Mouse (Mus musculus): ENCODE data around the gene Hdac9. TPM values are rescaled to one million over a fixed set of nuclear protein-coding genes. Genes with fewer than 3 reads are reported as not detected.

Gene Hdac9
- polyA plus RNA-seq, 1 experiment from 2014 or later, result 10.1 TPM

DNA sequence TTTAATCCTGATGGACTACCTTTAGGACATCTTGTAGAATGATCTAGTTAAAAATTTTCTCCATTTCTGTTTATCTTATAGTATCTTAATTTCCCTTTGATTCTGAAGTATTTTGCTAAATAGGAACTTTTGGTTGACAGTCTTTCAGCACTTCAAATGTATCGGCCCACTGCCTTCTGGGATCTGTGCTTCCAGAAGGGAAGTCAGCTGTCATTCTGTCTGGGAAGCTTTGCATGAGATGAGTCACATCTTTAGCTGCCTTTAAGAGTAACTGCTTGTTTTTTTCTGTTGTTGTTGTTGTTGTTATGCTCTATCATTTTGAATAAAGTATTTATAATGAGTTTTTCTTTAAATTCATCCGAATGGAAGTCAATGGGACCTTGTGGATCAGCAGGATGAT is 169.6 kb downstream of the Hdac9 start:
- DNase-seq (ENCODE audit: low spot score), result no peak
- 82% methylated on average over 2 of the region's 2 CpGs for WGBS

DNA sequence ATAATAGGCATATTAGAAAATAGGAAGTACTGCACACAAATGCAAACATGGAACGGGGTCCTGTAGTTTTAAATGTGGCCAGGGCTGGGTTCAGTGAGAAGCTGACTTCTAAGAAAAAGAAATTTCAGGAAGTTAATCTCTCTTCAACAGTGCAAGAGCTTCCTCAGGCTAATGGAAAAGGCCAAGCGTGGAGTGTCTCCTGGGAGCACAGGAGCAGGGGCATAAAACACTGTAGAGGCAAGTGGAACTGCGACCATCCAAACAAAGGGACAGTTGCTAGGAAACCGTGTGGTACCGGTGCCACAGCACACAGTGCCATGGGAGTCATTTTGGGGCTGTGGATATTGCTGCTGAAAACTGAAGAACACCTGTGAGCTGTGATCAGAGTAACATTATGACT is 191.7 kb downstream of the Hdac9 start:
- no peak for DNase-seq (ENCODE audit: low spot score)
- Histone ChIP-seq H3K27me3 (ENCODE audit: insufficient read depth, poor library complexity, severe bottlenecking) (no peaks in the 10 kb centered on the region), H3K27ac (no peak overlapping the region), H3K36me3 (no peaks in the 10 kb centered on the region), H3K4me3 (no peak overlapping the region), H3K4me1 (replicated peaks) (no peaks in the 10 kb centered on the region), H3K9me3 (no peaks in the 10 kb centered on the region)
- 67% methylated on average over 5 of the region's 5 CpGs for WGBS

More for the DNA sequence above, 169.6 kb downstream of the Hdac9 start:
- Histone ChIP-seq H3K36me3 (no peaks in the 10 kb centered on the region), H3K27ac (no peak overlapping the region), H3K27me3 (ENCODE audit: insufficient read depth, poor library complexity, severe bottlenecking) (no peaks in the 10 kb centered on the region), H3K9me3 (no peaks in the 10 kb centered on the region), H3K4me3 (no peak overlapping the region), H3K4me1 (replicated peaks) (no peaks in the 10 kb centered on the region)

DNA sequence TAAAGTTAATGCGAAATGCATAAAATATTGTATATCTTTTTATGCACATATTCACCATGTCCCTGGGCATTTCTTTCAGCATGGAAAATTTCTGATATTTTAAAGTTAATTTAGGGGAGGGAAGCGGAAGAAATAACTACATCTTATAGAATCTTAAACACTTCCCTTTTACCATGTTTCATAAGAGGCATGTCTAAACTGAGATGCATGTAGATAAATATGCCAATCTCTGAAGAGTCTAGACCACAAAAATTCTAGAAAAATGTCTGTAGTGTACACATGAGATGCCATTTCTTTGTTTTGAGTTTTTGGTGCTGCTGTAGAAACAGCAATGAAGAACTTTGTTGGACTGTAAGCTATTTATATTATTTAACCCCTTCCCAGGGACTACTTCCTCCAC is 192.6 kb downstream of the Hdac9 start:
- H3K36me3 ChIP-seq, result no peaks in the 10 kb centered on the region
- H3K4me3 ChIP-seq, result no peak overlapping the region
- WGBS, result 94% methylated on average over 2 of the region's 2 CpGs
- no peaks in the 10 kb centered on the region for H3K9me3 ChIP-seq
- H3K4me1 ChIP-seq (replicated peaks), result no peaks in the 10 kb centered on the region
- no peak for DNase-seq (ENCODE audit: low spot score)
- no peaks in the 10 kb centered on the region for H3K27me3 ChIP-seq (ENCODE audit: insufficient read depth, poor library complexity, severe bottlenecking)
- H3K27ac ChIP-seq, result no peak overlapping the region

DNA sequence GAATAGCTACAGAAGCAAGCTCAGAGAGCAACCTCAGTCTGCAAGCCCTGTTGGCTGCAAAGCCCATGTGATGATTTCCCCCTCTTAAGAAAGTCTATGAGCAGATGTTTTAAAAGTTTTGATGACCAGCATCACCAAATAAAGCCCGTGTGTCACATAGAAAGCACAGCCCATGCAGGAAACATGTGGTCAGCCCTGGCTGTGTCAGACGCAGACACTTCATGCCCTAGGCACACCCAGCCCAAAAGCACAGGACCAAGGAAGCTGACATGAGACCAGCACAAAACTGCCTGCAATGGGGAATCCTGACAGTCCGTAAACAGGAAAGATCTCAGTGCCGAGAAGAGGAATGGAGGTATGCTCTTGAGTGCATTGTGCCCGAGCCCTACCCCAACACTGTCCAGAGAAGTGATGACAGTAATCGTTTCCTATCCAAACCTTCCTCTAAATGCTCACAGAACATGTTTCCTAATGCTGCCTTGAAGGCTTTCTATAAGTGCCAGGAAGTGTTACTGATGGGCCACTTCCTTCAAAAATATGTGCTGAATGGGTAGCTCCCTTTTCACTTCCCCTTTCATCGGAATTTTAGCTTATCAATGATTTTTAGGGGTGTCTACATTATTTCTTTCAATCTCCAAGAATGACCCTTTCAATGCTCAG is 193.9 kb downstream of the Hdac9 start:
- Histone ChIP-seq H3K9me3 (no peaks in the 10 kb centered on the region), H3K27me3 (ENCODE audit: insufficient read depth, poor library complexity, severe bottlenecking) (no peaks in the 10 kb centered on the region), H3K4me3 (no peak overlapping the region), H3K36me3 (no peaks in the 10 kb centered on the region), H3K27ac (no peak overlapping the region), H3K4me1 (replicated peaks) (no peaks in the 10 kb centered on the region)
- no peak for DNase-seq (ENCODE audit: low spot score)
- 84% methylated on average over 7 of the region's 7 CpGs for WGBS

DNA sequence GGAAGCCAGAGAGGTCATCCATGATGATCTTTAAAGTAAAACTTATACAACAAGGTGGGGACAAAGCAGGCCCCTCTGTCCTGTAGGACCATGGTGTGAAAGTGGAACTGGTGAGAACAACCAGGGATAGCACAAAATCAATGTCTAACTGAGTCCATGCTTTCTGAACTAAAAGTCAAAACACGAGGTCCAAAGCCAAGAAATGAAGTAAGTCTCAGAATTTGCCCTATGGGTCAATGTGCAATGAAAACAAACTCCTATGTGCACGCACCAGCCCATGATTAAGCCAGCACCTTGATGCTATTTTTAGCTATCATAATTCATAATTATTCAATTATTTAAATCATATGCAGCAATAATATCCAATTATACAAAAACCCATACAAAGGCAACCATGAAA is 196.0 kb downstream of the Hdac9 start:
- Histone ChIP-seq H3K4me3 (no peak overlapping the region), H3K27ac (no peak overlapping the region), H3K36me3 (no peaks in the 10 kb centered on the region), H3K4me1 (replicated peaks) (no peaks in the 10 kb centered on the region), H3K9me3 (no peaks in the 10 kb centered on the region), H3K27me3 (ENCODE audit: insufficient read depth, poor library complexity, severe bottlenecking) (no peaks in the 10 kb centered on the region)
- 76% methylated on average over 2 of the region's 2 CpGs for WGBS
- no peak for DNase-seq (ENCODE audit: low spot score)

DNA sequence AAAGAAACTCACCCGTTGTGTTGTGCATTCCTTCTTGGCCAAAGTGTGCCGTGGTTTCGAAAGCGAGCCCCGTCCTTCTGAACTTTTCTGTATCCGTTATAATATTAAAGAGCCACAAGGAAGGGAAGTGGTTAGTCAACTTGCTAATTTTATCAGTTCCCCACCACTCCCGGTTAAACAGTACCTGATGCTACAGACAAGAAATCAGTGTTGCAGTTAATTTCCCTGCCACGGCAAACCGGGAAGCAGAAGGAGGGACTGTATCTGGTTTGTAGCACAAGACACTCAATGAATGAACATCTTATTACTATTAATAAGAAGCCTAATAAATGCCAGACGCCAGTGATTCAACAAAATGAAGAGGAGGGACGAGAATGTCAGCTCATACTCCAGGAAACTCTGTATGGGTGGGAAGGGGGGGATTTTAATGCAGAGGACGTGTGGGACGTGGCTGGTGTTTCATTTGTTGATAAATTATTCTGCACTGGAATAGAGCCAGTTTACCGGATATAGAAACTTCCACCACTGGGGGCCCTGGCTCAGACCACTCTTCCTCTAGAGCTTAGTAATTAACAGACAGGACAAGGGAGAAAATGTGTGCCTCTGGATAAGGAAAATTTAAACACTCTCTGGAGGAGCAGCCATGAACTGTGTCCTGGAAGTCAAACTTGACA is 202.5 kb downstream of the Hdac9 start:
- Histone ChIP-seq H3K36me3 (no peaks in the 10 kb centered on the region), H3K27ac (no peak overlapping the region), H3K4me3 (no peak overlapping the region), H3K27me3 (ENCODE audit: insufficient read depth, poor library complexity, severe bottlenecking) (no peaks in the 10 kb centered on the region), H3K9me3 (no peaks in the 10 kb centered on the region), H3K4me1 (replicated peaks) (no peaks in the 10 kb centered on the region)
- WGBS, result 86% methylated on average over 14 of the region's 14 CpGs
- DNase-seq (ENCODE audit: low spot score), result no peak

DNA sequence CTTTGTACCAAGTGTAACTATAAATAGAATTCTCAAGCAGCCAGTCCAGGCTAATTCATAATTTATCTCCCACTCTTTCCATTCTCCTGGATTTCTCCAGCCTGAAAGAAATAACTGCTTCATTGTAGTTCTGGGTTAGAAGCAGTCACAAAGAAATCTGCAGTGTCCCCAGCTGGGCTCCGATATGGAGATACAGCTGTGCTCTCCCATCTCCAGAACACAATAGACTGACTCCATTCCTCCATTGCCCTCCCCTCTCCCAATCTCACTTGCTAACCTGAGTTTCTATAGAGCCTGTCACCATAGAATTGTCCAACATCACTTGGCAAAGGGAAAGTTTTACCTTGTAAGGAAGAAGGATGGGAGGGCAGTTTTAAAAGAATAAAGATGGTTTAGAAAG is 218.9 kb downstream of the Hdac9 start:
- H3K27me3 ChIP-seq (ENCODE audit: insufficient read depth, poor library complexity, severe bottlenecking), result no peaks in the 10 kb centered on the region
- H3K9me3 ChIP-seq, result no peaks in the 10 kb centered on the region
- no peaks in the 10 kb centered on the region for H3K36me3 ChIP-seq
- H3K4me3 ChIP-seq, result no peak overlapping the region
- no peaks in the 10 kb centered on the region for H3K4me1 ChIP-seq (replicated peaks)
- WGBS, result 33% methylated on average over 1 of the region's 1 CpGs
- no peak for DNase-seq (ENCODE audit: low spot score)
- H3K27ac ChIP-seq, result no peak overlapping the region

DNA sequence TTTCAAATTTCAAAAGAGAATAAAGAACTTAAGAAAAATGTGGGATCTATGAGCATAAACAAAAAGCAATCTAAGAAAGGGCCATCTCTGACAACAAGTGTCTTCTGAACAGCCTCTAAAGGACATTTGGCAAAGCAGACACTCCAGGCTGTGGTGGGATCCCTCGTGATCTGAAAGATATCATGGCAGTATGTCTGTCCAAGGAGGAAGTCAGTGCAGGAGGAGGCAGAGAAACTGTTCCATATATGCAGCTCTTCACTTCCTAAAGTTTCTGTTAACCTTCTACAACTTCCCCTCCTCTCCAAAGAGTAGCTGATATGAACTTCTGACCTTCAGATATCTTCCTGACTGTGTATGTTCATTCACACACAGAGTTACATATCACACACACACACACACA is 220.2 kb downstream of the Hdac9 start:
- 83% methylated on average over 1 of the region's 1 CpGs for WGBS
- no peak overlapping the region for H3K4me3 ChIP-seq
- no peaks in the 10 kb centered on the region for H3K9me3 ChIP-seq
- no peaks in the 10 kb centered on the region for H3K36me3 ChIP-seq
- no peak for DNase-seq (ENCODE audit: low spot score)
- no peaks in the 10 kb centered on the region for H3K4me1 ChIP-seq (replicated peaks)
- H3K27ac ChIP-seq, result no peak overlapping the region
- no peaks in the 10 kb centered on the region for H3K27me3 ChIP-seq (ENCODE audit: insufficient read depth, poor library complexity, severe bottlenecking)

DNA sequence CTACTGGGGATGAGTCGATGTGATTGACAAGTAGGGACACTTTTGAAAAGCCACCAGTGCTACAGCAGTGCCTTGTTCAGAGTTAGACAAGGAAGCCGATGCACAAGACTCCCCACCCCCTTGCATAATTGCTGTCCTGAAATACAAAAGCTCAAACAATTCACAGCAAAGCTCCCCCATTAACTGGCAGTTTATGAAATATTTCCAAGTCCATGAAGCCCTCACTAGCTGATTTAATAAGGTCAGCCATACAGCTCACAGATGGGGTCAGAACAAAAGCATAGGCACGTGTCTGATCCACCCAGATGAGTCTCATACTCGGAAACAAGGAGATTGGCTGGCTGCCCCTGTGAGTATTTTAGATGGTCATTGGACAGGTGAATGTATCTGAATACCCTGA is 228.0 kb downstream of the Hdac9 start:
- Histone ChIP-seq H3K9me3 (no peaks in the 10 kb centered on the region), H3K27ac (no peak overlapping the region), H3K4me3 (no peak overlapping the region), H3K36me3 (no peaks in the 10 kb centered on the region), H3K4me1 (replicated peaks) (0 out of 2 replicates have a peak, but pooled peaks cover 4% of the 10 kb centered on the region), H3K27me3 (ENCODE audit: insufficient read depth, poor library complexity, severe bottlenecking) (0 out of 2 replicates have a peak, but pooled peaks cover 3% of the 10 kb centered on the region)
- no peak for DNase-seq (ENCODE audit: low spot score)
- WGBS, result 58% methylated on average over 4 of the region's 4 CpGs

DNA sequence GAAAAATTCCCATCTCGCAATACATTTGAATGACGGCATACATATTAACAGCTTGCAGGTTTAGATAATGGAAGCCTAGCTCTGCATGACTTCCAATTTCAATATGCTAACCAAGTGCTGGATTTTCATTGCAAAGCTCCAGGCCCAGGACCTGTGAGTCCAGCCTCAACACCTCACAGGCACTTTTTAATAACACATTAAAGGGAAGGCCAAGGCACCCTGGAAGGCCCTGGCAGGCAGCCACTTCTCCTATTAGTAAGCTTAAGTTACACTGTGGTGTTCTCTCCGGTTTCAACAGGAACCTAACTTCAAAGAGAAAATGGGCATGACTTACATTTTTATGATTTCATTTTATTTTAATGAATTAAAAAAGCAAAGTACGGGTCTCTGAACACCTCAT is 233.5 kb downstream of the Hdac9 start:
- 68% methylated on average over 4 of the region's 4 CpGs for WGBS
- Histone ChIP-seq H3K9me3 (no peaks in the 10 kb centered on the region), H3K27me3 (ENCODE audit: insufficient read depth, poor library complexity, severe bottlenecking) (0 out of 2 replicates have a peak, but pooled peaks cover 3% of the 10 kb centered on the region), H3K4me3 (no peak overlapping the region), H3K36me3 (no peaks in the 10 kb centered on the region), H3K27ac (no peak overlapping the region), H3K4me1 (replicated peaks) (no peaks in the 10 kb centered on the region)
- peak; percentile 16 for DNase-seq (ENCODE audit: low spot score)

DNA sequence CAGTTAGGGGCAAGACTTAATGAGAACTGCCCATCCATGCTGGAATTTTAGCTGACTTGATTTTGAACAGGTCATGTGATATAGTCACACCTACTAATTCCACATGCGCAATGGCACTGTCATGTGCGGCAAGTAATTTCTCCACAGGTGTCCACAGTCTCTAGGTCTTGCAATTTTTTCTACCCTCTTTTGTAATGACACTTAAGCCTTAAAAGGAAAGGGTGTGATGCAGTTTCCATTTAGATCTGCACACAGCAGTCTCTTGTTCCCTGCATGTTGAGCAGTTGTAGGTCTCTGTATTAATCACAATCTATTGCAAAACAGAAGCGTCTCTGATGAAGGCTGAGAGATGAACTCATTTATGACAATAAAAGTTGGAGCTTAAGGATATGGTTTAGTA is 234.2 kb downstream of the Hdac9 start:
- Histone ChIP-seq H3K27me3 (ENCODE audit: insufficient read depth, poor library complexity, severe bottlenecking) (no peaks in the 10 kb centered on the region), H3K4me1 (replicated peaks) (no peaks in the 10 kb centered on the region), H3K9me3 (no peaks in the 10 kb centered on the region), H3K27ac (no peak overlapping the region), H3K36me3 (no peaks in the 10 kb centered on the region), H3K4me3 (no peak overlapping the region)
- DNase-seq (ENCODE audit: low spot score), result no peak
- WGBS, result 93% methylated on average over 3 of the region's 3 CpGs

DNA sequence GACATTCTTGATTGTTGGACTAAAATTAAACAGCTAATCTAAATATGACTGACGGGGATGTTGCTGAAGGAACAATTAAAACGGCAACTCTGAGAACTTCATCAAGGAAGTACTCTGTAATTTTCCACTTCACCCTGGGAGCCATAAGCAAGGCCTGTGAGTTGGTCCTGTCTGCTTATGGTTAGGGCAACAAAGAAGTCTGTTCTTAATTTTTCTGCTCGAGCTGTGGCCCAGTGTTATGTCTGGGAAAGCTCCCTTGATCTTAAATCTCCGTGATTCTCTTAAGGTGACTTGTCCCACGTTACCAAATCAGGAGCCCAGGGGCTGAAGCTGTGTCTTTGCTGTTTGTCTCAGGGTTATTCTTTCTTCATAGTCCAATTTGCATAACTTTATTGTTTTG is 236.3 kb downstream of the Hdac9 start:
- no peaks in the 10 kb centered on the region for H3K36me3 ChIP-seq
- no peak for DNase-seq (ENCODE audit: low spot score)
- no peak overlapping the region for H3K27ac ChIP-seq
- no peaks in the 10 kb centered on the region for H3K4me1 ChIP-seq (replicated peaks)
- WGBS, result 61% methylated on average over 5 of the region's 5 CpGs
- no peak overlapping the region for H3K4me3 ChIP-seq
- no peaks in the 10 kb centered on the region for H3K27me3 ChIP-seq (ENCODE audit: insufficient read depth, poor library complexity, severe bottlenecking)
- H3K9me3 ChIP-seq, result no peaks in the 10 kb centered on the region

DNA sequence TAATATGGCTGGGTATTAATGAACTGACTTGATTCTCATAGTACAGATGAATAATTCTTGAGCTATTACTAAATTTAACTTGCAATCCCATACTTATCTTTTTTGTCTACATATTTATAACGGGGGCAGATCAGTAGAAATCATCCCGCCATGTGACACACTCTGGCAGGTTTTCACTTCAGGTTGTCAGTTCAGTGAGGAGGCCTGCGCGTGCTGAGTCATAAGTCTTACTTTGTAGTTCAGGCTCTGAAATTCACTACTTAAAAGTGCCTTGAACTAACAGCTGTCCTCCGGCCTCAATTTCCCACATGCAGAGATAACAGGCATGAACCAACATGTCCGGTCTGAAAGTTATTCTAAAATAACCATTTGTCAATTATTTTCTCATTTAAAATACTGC is 239.8 kb downstream of the Hdac9 start:
- H3K27me3 ChIP-seq (ENCODE audit: insufficient read depth, poor library complexity, severe bottlenecking), result no peaks in the 10 kb centered on the region
- no peak overlapping the region for H3K27ac ChIP-seq
- no peaks in the 10 kb centered on the region for H3K9me3 ChIP-seq
- DNase-seq (ENCODE audit: low spot score), result no peak
- no peak overlapping the region for H3K4me3 ChIP-seq
- H3K36me3 ChIP-seq, result no peaks in the 10 kb centered on the region
- 87% methylated on average over 6 of the region's 6 CpGs for WGBS
- no peaks in the 10 kb centered on the region for H3K4me1 ChIP-seq (replicated peaks)

All from hindbrain, embryonic 10.5 days (tissue).